Mouse (Mus musculus) embryonic fibroblast, embryonic 13.5 days (primary cell): ENCODE data around the gene H2-M5. TPM values are rescaled to one million over a fixed set of nuclear protein-coding genes. Genes with fewer than 3 reads are reported as not detected.

Source experiments
- H3K27ac ChIP-seq: 2 replicates; pipeline ENCODE4 v1.5.1; 2012; ENCODE audit warnings: low read length, control low read depth, inconsistent platforms; ENCODE audit not compliant: insufficient read depth
- H3K4me1 ChIP-seq: 2 replicates; pipeline ENCODE4 v1.6.1; 2011; ENCODE audit warnings: low read length; ENCODE audit not compliant: control insufficient read depth, insufficient read depth
- H3K4me3 ChIP-seq: 2 replicates; pipeline ENCODE4 v1.5.1; 2011; ENCODE audit warnings: mild to moderate bottlenecking, control low read depth, low read length; ENCODE audit not compliant: insufficient read depth
- CTCF ChIP-seq: IDR thresholded peaks from 2 replicates; pipeline ENCODE4 v1.5.1; 2011; ENCODE audit warnings: mild to moderate bottlenecking, control low read depth, low read length, moderate library complexity, borderline replicate concordance; ENCODE audit not compliant: insufficient read depth
- POLR2A ChIP-seq: IDR thresholded peaks from 2 replicates; pipeline ENCODE4 v1.6.1; 2011; ENCODE audit warnings: low read depth, mild to moderate bottlenecking, control low read depth, low read length, moderate library complexity
- polyA plus RNA-seq: library from polyadenylated mRNA; stranded (reverse); fragments of >200 nt; gene quantifications from 2 replicates; pipeline ENCODE4 v1.2.4, GENCODE M21; 2011; ENCODE audit warnings: low read depth; ENCODE audit not compliant: missing spikeins, insufficient read length

H2-M5 gene
- polyA plus RNA-seq, 1 experiment: 0.51 TPM

DNA sequence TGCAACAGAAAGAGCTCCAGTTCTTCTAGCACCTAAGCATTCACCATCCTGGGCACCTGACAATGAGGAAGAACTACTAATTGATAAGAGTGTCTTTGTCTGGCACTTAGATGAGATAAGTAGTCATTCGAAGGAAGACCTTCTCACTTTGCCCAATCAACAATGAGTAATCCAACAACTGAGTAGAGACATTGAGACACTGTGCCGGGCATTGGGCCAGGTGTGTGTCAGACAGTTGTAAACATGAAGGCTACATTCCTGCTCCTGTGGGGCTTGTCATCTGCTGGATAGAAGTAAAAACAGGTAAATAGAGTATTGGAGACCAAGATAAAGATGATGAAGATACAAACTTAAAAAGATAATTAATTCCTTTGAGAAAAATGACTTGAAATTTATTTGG lies 51.3 kb downstream of the H2-M5 start:
- no peak for TF ChIP-seq POLR2A
- TF ChIP-seq CTCF: no peak
- 0 out of 2 replicates have a peak, but pooled peaks cover 4% of the 10 kb centered on the region for H3K4me1 ChIP-seq
- H3K27ac ChIP-seq: no peak overlapping the region
- H3K4me3 ChIP-seq: no peak overlapping the region

Other genes with a start within 250 kb of the H2-M5 start
- gene H2-M10.5, start 216.6 kb downstream of the H2-M5 start, polyA plus RNA-seq: not detected in 2 replicates
- gene H2-M10.6, start 177.4 kb downstream of the H2-M5 start, polyA plus RNA-seq: not detected in 2 replicates
- 46.6 and 49.5 TPM in 2 replicates for gene Trim26, start 152.4 kb downstream of the H2-M5 start, polyA plus RNA-seq
- not detected in 2 replicates for gene Trim15, start 122.3 kb downstream of the H2-M5 start, polyA plus RNA-seq
- gene Trim10, start 120.0 kb downstream of the H2-M5 start, polyA plus RNA-seq: not detected in 2 replicates
- not detected in 2 replicates for gene Trim40, start 99.4 kb downstream of the H2-M5 start, polyA plus RNA-seq
- not detected in 2 replicates for gene Trim31, start 91.4 kb downstream of the H2-M5 start, polyA plus RNA-seq
- 0.44 and 0.92 TPM in 2 replicates for gene Rnf39, start 46.6 kb downstream of the H2-M5 start, polyA plus RNA-seq
- gene Ppp1r11, start 37.8 kb downstream of the H2-M5 start, polyA plus RNA-seq: 60.4 and 65.2 TPM in 2 replicates
- 37.8 and 55.0 TPM in 2 replicates for gene Znrd1, start 31.0 kb downstream of the H2-M5 start, polyA plus RNA-seq
- 9.0 and 11.6 TPM in 2 replicates for gene Znrd1as, start 30.9 kb downstream of the H2-M5 start, polyA plus RNA-seq
- not detected in 2 replicates for gene 2410137M14Rik, start 8.3 kb downstream of the H2-M5 start, polyA plus RNA-seq
- 67.2 and 80.0 TPM in 2 replicates for gene Zfp57, start 11.6 kb upstream of the H2-M5 start, polyA plus RNA-seq
- gene Mog, start 33.9 kb upstream of the H2-M5 start, polyA plus RNA-seq: not detected in 2 replicates
- 49.1 and 56.8 TPM in 2 replicates for gene Gabbr1, start 56.4 kb upstream of the H2-M5 start, polyA plus RNA-seq
- not detected in 2 replicates for gene Olfr90, start 99.0 kb upstream of the H2-M5 start, polyA plus RNA-seq
- not detected in 2 replicates for gene Olfr91, start 108.7 kb upstream of the H2-M5 start, polyA plus RNA-seq
- gene Olfr92, start 130.6 kb upstream of the H2-M5 start, polyA plus RNA-seq: not detected in 2 replicates
- gene Olfr93, start 172.0 kb upstream of the H2-M5 start, polyA plus RNA-seq: not detected in 2 replicates
- not detected in 2 replicates for gene Ubd, start 204.4 kb upstream of the H2-M5 start, polyA plus RNA-seq
- gene Olfr94, start 211.5 kb upstream of the H2-M5 start, polyA plus RNA-seq: not detected in 2 replicates
- not detected in 2 replicates for gene Olfr95, start 223.6 kb upstream of the H2-M5 start, polyA plus RNA-seq
- gene Olfr96, start 230.6 kb upstream of the H2-M5 start, polyA plus RNA-seq: not detected in 2 replicates
- not detected in 2 replicates for gene Olfr97, start 247.8 kb upstream of the H2-M5 start, polyA plus RNA-seq